Mouse (Mus musculus): ENCODE results near the gene Hrh2. TPM values are rescaled to one million over a fixed set of nuclear protein-coding genes. Genes with fewer than 3 reads are reported as not detected.

Hrh2 gene
- polyA plus RNA-seq, 1 experiment from 2014 or later: 2.6 TPM

DNA sequence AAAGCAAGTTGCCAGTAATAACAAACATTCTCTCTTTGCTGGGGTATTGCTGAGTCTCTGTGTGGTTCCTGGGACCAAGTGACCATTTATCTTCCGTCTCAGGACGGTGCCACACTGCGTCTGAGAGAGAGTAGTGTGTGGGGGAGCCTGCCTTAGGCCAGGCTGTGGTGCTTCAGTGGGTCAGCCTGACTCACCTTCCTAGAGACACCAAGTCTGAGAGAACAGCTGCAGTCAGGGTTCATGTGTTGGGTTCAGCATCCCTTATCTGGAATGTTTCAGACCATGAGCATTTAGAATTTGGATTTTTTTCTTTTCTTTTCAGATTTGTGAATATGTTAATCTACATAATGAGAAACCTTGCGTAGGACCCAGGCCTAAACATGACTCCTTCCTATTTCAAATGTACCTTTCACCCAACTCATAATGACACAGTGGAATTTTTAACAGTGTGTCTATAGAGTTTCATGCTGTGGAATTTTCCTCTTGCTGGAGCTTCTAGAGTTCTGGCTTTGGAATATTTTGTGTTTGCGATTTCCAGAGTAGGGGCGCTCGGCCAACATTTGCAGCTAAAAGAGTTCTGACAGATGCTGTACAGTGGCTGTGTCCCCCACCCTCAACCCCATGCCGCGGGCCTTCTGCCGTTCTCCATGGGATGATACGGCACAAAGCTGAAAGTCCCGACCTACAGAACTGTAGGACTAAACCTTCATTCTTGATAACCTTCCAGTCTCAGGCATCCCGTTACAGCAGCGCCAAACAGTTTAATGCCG lies 71.0 kb downstream of the Hrh2 start:
- Histone ChIP-seq H3K4me1 (replicated peaks; ENCODE audit: control insufficient read depth, insufficient read depth) (no peaks in the 10 kb centered on the region), H3K9ac (ENCODE audit: low read length) (no peak overlapping the region), H3K27ac (replicated peaks) (no peak overlapping the region), H3K27me3 (ENCODE audit: control insufficient read depth, insufficient read depth, low read length) (no peaks in the 10 kb centered on the region), H3K4me2 (replicated peaks; ENCODE audit: low read depth) (no peak overlapping the region), H3K4me3 (ENCODE audit: low read depth, low read length) (no peak overlapping the region), H3K9me3 (ENCODE audit: control insufficient read depth, low read length) (no peaks in the 10 kb centered on the region), H3K36me3 (ENCODE audit: control insufficient read depth, insufficient read depth, low read length) (no peaks in the 10 kb centered on the region)
- 82% methylated on average over 15 of the region's 15 CpGs for WGBS
- TF ChIP-seq CTCF (IDR thresholded peaks at IDR 0.05; ENCODE audit: low read depth) (no peak), EP300 (optimal IDR thresholded peaks at IDR 0.05) (no peak)
- no peak for ATAC-seq (ENCODE audit: low FRiP score, low TSS enrichment)
- no peak for DNase-seq (ENCODE audit: low spot score)

DNA sequence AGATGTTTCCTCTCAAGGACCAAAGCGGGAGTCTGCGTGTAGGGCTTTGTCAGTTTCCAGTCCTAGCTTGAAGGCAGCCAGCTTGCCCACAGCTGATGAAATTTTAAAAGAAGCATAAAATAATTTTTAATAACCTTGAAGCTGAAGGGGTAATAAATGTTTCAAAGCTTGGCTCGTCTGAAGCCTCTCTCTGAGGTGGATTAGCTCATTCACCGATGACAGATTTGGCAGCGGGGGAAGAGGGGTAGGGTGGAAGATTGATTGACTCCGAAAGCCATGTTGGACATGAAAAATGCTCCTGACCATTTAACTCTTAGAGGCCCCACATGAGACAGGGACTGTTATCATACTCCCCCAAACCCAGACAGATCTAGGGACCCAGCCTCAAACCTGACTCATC lies 71.7 kb downstream of the Hrh2 start:
- no peak for TF ChIP-seq EP300 (optimal IDR thresholded peaks at IDR 0.05)
- TF ChIP-seq CTCF (IDR thresholded peaks at IDR 0.05; ENCODE audit: low read depth): no peak
- Histone ChIP-seq H3K4me3 (ENCODE audit: low read depth, low read length) (no peak overlapping the region), H3K4me1 (replicated peaks; ENCODE audit: control insufficient read depth, insufficient read depth) (no peaks in the 10 kb centered on the region), H3K27ac (replicated peaks) (no peak overlapping the region), H3K27me3 (ENCODE audit: control insufficient read depth, insufficient read depth, low read length) (no peaks in the 10 kb centered on the region), H3K9me3 (ENCODE audit: control insufficient read depth, low read length) (no peaks in the 10 kb centered on the region), H3K4me2 (replicated peaks; ENCODE audit: low read depth) (no peak overlapping the region), H3K9ac (ENCODE audit: low read length) (no peak overlapping the region), H3K36me3 (ENCODE audit: control insufficient read depth, insufficient read depth, low read length) (no peaks in the 10 kb centered on the region)
- DNase-seq (ENCODE audit: low spot score) (no peak), ATAC-seq (ENCODE audit: low FRiP score, low TSS enrichment) (no peak)
- WGBS: 47% methylated on average over 6 of the region's 6 CpGs

DNA sequence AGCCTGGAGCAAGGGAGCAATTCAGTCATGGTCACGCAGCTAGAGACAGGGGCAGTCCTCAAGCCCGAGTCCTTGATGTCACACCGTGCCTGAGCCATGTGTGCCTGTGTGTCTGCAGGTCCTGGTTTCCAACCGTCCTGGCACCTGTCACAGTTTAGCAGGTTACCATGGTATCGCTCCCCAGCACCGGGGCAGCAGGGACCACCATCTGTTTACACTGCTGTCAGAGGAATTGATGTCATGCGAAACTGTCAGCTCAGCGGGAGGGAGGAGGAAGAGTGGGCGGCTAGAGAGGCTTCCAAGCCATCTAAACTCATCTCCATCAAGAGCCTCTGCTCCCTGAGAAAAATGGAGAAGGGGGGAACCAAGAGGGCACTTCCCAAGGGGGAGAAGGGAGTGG lies 74.5 kb downstream of the Hrh2 start:
- no peak overlapping the region for H3K4me3 ChIP-seq (ENCODE audit: low read depth, low read length)
- no peak overlapping the region for H3K27ac ChIP-seq (replicated peaks)
- H3K9ac ChIP-seq (ENCODE audit: low read length): no peak overlapping the region
- no peak for ATAC-seq (ENCODE audit: low FRiP score, low TSS enrichment)
- TF ChIP-seq EP300 (optimal IDR thresholded peaks at IDR 0.05): no peak
- TF ChIP-seq CTCF (IDR thresholded peaks at IDR 0.05; ENCODE audit: low read depth): no peak
- no peak overlapping the region for H3K4me2 ChIP-seq (replicated peaks; ENCODE audit: low read depth)
- no peaks in the 10 kb centered on the region for H3K4me1 ChIP-seq (replicated peaks; ENCODE audit: control insufficient read depth, insufficient read depth)
- no peaks in the 10 kb centered on the region for H3K27me3 ChIP-seq (ENCODE audit: control insufficient read depth, insufficient read depth, low read length)
- DNase-seq (ENCODE audit: low spot score): no peak
- 12% methylated on average over 9 of the region's 9 CpGs for WGBS
- no peaks in the 10 kb centered on the region for H3K36me3 ChIP-seq (ENCODE audit: control insufficient read depth, insufficient read depth, low read length)
- no peaks in the 10 kb centered on the region for H3K9me3 ChIP-seq (ENCODE audit: control insufficient read depth, low read length)

DNA sequence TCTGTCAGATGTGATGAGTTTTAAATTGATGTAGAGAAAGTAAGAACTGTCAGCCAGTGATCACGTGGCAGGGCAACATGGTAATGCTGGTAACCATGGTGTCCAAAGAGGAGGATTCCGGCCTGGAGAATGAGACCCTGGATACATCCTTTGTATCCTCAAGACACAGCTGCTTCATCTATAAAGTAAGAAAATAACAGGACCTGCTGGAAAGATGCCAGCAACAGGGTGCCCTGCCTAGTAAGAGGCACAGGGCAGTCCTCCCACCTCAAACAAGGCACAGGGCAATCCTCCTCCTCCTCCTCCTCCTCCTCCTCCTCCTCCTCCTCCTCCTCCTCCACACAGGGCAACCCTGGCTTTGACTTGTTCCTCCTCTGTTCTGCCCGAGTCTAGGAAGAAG lies 77.2 kb downstream of the Hrh2 start:
- Histone ChIP-seq H3K4me2 (replicated peaks; ENCODE audit: low read depth) (no peak overlapping the region), H3K36me3 (ENCODE audit: control insufficient read depth, insufficient read depth, low read length) (no peaks in the 10 kb centered on the region), H3K4me1 (replicated peaks; ENCODE audit: control insufficient read depth, insufficient read depth) (no peaks in the 10 kb centered on the region), H3K9me3 (ENCODE audit: control insufficient read depth, low read length) (no peaks in the 10 kb centered on the region), H3K27ac (replicated peaks) (no peak overlapping the region), H3K4me3 (ENCODE audit: low read depth, low read length) (no peak overlapping the region), H3K9ac (ENCODE audit: low read length) (no peak overlapping the region), H3K27me3 (ENCODE audit: control insufficient read depth, insufficient read depth, low read length) (no peaks in the 10 kb centered on the region)
- ATAC-seq (ENCODE audit: low FRiP score, low TSS enrichment): no peak
- no peak for TF ChIP-seq EP300 (optimal IDR thresholded peaks at IDR 0.05)
- TF ChIP-seq CTCF (IDR thresholded peaks at IDR 0.05; ENCODE audit: low read depth): no peak
- 69% methylated on average over 3 of the region's 3 CpGs for WGBS
- no peak for DNase-seq (ENCODE audit: low spot score)

DNA sequence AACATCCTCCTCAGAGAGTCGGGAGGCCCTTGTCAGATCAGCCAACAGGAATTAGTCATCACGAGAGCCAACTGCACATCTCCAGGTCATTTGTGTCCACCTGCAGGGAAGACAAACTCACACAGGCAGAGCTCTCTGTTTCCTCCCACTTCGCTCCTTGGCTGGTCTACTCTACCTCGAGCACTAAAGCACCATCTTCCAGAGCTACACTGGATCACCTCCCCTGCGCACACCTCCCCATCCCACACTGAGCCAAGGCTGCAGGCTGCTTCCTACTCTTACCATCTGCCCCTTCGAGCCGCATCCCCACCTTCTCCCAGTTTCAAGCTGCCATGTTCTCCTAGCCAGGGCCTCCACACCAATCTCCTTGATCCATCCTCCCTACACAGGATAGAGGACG lies 77.7 kb downstream of the Hrh2 start:
- H3K27ac ChIP-seq (replicated peaks): no peak overlapping the region
- no peak for TF ChIP-seq EP300 (optimal IDR thresholded peaks at IDR 0.05)
- TF ChIP-seq CTCF (IDR thresholded peaks at IDR 0.05; ENCODE audit: low read depth): no peak
- H3K27me3 ChIP-seq (ENCODE audit: control insufficient read depth, insufficient read depth, low read length): no peaks in the 10 kb centered on the region
- DNase-seq (ENCODE audit: low spot score) (no peak), ATAC-seq (ENCODE audit: low FRiP score, low TSS enrichment) (no peak)
- H3K4me3 ChIP-seq (ENCODE audit: low read depth, low read length): no peak overlapping the region
- H3K9ac ChIP-seq (ENCODE audit: low read length): no peak overlapping the region
- WGBS: 64% methylated on average over 8 of the region's 8 CpGs
- no peaks in the 10 kb centered on the region for H3K36me3 ChIP-seq (ENCODE audit: control insufficient read depth, insufficient read depth, low read length)
- H3K4me1 ChIP-seq (replicated peaks; ENCODE audit: control insufficient read depth, insufficient read depth): no peaks in the 10 kb centered on the region
- no peaks in the 10 kb centered on the region for H3K9me3 ChIP-seq (ENCODE audit: control insufficient read depth, low read length)
- H3K4me2 ChIP-seq (replicated peaks; ENCODE audit: low read depth): no peak overlapping the region

DNA sequence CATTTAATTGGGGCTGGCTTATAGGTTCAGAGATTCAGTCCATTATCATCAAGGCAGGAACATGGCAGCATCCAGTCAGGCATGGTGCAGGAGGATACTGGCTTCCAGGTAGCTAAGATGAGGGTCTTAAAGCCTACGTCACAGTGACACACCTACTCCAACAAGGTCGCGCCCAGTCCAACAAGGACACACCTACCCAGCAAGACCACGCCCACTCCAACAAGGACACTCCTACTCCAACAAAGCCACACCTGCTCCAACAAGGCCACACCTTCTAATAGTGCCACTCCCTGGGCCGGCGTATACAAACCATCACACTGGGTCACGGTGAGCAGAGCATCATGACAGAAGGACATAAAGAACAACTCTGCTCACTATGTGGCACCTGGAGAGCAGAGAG lies 80.1 kb downstream of the Hrh2 start:
- ATAC-seq (ENCODE audit: low FRiP score, low TSS enrichment) (no peak), DNase-seq (ENCODE audit: low spot score) (no peak)
- no peaks in the 10 kb centered on the region for H3K36me3 ChIP-seq (ENCODE audit: control insufficient read depth, insufficient read depth, low read length)
- H3K4me1 ChIP-seq (replicated peaks; ENCODE audit: control insufficient read depth, insufficient read depth): no peaks in the 10 kb centered on the region
- no peaks in the 10 kb centered on the region for H3K9me3 ChIP-seq (ENCODE audit: control insufficient read depth, low read length)
- no peaks in the 10 kb centered on the region for H3K27me3 ChIP-seq (ENCODE audit: control insufficient read depth, insufficient read depth, low read length)
- no peak overlapping the region for H3K27ac ChIP-seq (replicated peaks)
- WGBS: 74% methylated on average over 7 of the region's 7 CpGs
- TF ChIP-seq EP300 (optimal IDR thresholded peaks at IDR 0.05) (no peak), CTCF (IDR thresholded peaks at IDR 0.05; ENCODE audit: low read depth) (no peak)
- H3K4me3 ChIP-seq (ENCODE audit: low read depth, low read length): no peak overlapping the region
- H3K4me2 ChIP-seq (replicated peaks; ENCODE audit: low read depth): no peak overlapping the region
- H3K9ac ChIP-seq (ENCODE audit: low read length): no peak overlapping the region

Measured in stomach, postnatal 0 days (tissue).